Mouse (Mus musculus) C2C12 (cell line): ENCODE results near the gene Pid1.

ENCODE experiments used
- CTCF ChIP-seq: IDR thresholded peaks from one replicate; pipeline ENCODE4 v1.5.1; 2011; ENCODE audit not compliant: control insufficient read depth, insufficient read depth, insufficient read length
- USF1 ChIP-seq: IDR thresholded peaks from one replicate; pipeline ENCODE4 v1.6.1; 2011; ENCODE audit warnings: low read depth, mild to moderate bottlenecking, control low read depth, moderate library complexity

DNA sequence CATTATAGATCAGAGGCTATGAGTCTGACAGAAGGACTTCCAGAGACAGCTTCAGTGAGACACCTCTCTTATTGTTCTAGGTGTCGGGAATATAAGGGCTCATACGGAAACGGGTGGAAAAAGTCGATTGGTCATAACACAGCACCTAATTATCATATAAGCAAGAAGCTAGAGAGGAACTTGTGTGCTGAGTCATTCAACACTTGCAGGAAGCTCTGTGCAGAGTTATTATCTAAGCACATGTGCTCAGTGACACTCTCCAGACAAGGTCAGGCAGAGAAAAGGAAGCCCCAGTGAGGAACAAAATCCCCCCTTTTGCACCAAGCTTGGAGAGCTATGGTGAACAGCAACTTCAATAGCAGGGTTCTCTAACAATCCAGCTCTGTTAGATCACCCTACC, 361.4 kb downstream of the Pid1 start:
- no peak for TF ChIP-seq CTCF
- TF ChIP-seq USF1 = no peak
